Mouse (Mus musculus): ENCODE measurements around the gene Apc2. TPM values are rescaled to one million over a fixed set of nuclear protein-coding genes. Genes with fewer than 3 reads are reported as not detected.
"Not testable (repeated sequence)": the region's sequence is repeated elsewhere in the genome, so short reads cannot be mapped to it uniquely, and the experiment has no call there.

The Apc2 gene
- total RNA-seq, 2 experiments from 2014 or later: 131 to 139 TPM

DNA sequence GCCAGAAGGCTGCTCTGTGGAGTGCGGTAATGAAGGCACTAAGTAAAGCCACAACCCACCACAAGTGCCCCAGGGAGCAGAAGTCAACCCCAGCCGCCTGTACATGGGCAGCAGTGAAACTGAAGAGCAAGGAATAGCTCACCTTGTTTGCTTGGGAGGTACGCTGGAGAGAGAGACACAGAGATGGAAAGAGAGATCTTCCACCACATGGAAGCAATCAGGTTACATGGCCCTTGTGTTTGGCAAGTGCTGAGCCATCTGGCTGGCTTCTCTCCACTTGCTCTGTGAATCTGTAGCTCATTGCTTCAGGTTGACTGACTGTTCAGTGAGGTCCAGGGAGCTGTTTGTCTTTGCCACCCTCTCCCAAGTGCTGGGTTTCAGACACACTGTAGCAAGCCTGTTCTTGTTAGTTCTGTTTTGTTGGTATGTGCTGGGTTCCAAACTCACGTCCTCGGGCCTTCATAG is 36.8 kb downstream of the Apc2 start:
- intact Hi-C loops (cut with DNase I): no loop called here
- no peak for DNase-seq (ENCODE audit: low spot score in 2 of 2)

DNA sequence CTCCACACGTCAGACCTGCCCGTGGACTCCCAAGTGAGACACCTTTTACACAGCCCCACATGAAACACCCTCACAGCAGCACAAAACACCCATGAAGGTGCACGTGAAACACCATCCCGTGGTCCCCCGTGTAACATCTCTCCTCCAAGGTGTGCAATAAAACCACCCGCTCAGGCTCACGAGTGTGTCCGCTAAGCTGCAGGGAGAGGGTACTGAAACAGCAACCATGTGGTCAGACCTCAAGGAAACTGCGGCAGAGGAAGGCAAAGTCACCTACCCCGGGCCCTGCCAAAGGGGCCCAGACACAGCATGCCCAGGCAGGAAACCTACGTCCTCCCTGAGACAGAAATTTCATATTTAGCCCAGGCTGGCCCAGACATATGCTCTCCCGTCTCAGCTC is 40.5 kb downstream of the Apc2 start:
- no peak for DNase-seq (ENCODE audit: low spot score in 2 of 2)
- intact Hi-C loops (cut with DNase I): no loop called here

- intact Hi-C loops (cut with DNase I): loop anchor here (2.0 kb wide), 1 partner anchor 35 kb away; no protein-coding TSS in a partner anchor
- DNase-seq (ENCODE audit: low spot score in 2 of 2): peak; percentile 84 to 87
Measured at GRCm38 (mm10) chr10:80339941-80340750, 44.4 kb downstream of the Apc2 start.

DNA sequence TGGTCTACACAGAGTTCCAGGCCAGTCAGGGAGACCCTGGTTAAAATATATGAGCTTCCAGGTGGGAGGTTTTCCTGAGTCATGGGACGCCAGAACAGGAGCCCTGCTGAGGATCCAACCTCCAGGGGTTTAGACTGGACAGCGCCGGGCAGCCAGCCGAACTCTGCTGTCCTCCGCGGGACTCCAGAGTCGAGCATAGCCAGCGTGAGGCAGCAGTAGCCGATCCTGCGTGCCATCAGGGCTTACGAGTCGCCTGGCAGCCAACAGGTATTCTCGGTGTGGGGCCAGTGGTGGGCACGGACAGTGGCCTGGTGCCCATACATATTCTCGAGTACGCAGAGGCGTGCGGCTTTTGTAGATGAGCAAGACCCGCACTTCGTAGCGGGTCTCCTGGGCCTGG is 45.2 kb downstream of the Apc2 start:
- intact Hi-C loops (cut with DNase I): loop anchor here (2.0 kb wide), 1 partner anchor 34 kb away; no protein-coding TSS in a partner anchor
- DNase-seq (ENCODE audit: low spot score in 2 of 2): no peak

GRCm38 (mm10) chr10:80341491-80342304 is 45.9 kb downstream of the Apc2 start:
- intact Hi-C loops (cut with DNase I): loop anchor here (2.0 kb wide), 1 partner anchor 33 kb away; no protein-coding TSS in a partner anchor
- no peak for DNase-seq (ENCODE audit: low spot score in 2 of 2)

DNA sequence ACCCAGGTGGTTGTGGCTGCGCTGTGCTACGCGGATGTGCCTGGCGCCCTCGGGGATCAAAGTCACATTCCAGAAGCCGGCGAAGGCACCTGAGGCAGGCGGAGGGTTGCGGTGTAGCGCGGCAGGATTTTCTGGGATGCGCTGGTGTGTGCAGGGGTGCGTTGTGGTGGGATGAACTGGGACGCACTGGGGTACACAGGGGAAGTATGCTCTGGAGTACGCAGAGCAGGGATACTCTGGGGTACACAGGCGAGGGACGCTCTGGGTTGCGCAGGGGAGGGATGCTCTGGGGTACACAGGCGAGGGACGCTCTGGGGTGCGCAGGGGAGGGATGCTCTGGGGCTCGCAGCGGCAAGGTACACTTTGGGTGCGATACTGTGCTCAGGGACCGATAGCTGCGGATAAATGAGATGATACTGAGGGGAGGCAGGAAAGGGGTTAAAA is 46.5 kb downstream of the Apc2 start:
- intact Hi-C loops (cut with DNase I): no loop called here
- DNase-seq (ENCODE audit: low spot score in 2 of 2): no peak

- intact Hi-C loops (cut with DNase I): no loop called here
- peak in 1 of 2 experiments; percentile 65 for DNase-seq (ENCODE audit: low spot score in 2 of 2)
Measured at GRCm38 (mm10) chr10:80342749-80343424, 47.1 kb downstream of the Apc2 start.

DNA sequence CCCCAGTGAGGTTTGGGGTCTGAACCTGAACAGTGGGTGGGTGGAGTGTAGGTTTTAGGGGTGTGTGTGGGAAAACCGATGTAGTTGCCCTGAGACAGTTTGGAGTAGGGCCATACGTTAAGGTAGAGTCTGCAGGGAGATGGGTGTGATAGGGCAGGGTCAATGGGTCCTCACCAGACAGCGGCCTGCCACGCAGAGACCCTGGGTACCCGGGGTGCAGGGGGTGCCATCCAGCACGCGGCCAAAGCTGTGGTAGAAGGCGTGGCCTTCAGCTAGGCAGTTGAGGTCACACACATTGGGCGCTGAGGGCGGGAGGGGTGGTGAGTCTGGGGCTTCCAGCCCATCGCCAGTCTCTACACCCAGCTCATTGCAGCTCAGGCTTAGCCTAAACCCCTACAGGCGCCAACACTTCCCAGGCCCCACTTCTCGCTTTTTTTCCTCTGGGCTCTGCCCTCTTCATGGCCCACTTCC is 47.7 kb downstream of the Apc2 start:
- intact Hi-C loops (cut with DNase I): no loop called here
- no peak for DNase-seq (ENCODE audit: low spot score in 2 of 2)

- intact Hi-C loops (cut with DNase I): no loop called here
- DNase-seq (ENCODE audit: low spot score in 2 of 2): no peak
Measured at GRCm38 (mm10) chr10:80344131-80344661, 48.4 kb downstream of the Apc2 start.

GRCm38 (mm10) chr10:80345122-80345521 is 49.3 kb downstream of the Apc2 start:
- DNase-seq (ENCODE audit: low spot score in 2 of 2): no peak
- intact Hi-C loops (cut with DNase I): no loop called here

DNA sequence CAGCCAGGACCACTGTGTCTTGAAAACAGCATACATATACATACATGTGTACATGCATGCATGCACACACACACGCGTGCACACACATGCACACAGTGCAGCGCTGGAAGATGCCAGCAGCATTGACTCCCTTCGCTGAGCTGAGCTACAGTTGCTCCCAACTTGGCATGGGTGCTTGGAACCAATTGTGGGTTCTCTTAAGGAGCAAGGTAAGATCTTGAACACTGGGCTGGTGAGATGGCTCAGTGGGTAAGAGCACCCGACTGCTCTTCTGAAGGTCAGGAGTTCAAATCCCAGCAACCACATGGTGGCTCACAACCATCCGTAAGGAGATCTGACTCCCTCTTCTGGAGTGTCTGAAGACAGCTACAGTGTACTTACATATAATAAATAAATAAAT is 50.2 kb downstream of the Apc2 start:
- DNase-seq (ENCODE audit: low spot score in 2 of 2); intact Hi-C loops (cut with DNase I): not testable (repeated sequence)

DNA sequence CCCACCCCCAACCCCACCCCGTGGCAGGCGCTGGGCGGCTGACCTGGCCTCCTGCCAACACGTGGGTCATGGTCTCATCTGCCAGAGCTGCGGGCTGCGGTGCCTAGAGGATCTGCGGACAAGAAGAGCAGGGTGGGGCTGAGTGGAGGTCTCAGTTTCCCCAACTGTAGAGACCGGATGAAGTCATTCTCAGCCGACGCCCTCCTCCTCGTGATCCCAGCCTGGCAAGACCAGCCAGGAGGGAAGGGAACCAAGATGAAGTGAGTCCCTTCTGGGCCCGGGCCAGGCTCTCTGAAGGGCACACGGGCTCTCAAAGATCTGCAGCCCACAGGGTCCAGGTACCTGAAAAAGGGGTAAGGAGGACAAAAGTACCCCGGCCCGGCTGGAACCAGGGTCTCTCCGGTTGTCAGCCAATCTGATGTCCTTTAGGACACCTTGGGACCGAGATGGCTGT is 51.8 kb downstream of the Apc2 start:
- intact Hi-C loops (cut with DNase I): no loop called here

DNA sequence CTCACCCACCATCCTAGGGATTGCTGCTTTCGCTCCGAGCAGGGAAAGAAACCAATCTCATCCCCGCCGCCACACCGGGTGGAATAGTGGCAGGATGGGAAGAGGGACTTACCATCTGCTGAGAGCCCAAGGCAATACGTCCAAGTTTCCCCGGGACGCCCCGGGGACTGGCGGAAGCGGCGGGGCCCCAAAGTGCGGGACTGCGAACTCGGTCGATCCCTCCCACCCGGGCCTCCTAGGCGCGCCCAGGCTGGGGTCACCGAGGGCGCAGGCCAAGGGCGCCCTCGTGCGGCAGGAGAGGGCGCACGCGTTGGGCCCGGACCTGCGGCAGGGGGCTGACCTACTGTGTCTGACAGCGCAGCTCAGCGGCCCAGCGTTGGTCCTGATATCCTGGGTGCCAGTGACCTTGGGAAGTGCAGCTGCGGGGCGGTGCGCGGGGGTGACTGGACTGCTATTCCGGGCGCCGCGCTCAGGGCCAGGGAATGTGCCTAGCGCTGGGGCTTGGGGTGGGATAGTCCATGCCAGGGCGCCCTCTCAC is 52.5 kb downstream of the Apc2 start, which contains the start of gene Adamtsl5:
Adamtsl5 (minus strand) TSS at position 169 of the 538 bp plus-strand sequence.
- no peak for DNase-seq (ENCODE audit: low spot score in 2 of 2)
- intact Hi-C loops (cut with DNase I): no loop called here

More for the DNA sequence above, 51.8 kb downstream of the Apc2 start:
- no peak for DNase-seq (ENCODE audit: low spot score in 2 of 2)

DNA sequence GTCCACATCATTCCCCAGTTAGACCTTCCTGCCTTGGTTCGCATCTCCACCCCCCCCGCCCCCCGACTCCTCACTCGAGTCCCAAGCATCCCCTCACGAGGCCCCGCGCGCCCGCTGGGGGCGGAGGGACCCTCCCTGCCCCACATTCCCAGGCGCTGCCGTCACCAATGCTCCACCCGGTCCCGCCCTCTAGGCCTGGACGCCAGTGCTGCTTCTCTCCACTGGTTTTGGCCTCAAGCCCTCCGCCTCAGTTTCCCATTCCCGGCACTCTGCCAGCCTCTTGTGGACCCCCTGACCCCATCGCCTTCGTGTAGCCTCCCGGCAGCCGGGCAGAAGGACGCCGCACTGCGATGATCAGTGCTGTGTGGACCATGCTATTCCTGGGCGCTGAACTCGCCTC is 53.2 kb downstream of the Apc2 start:
- no peak for DNase-seq (ENCODE audit: low spot score in 2 of 2)
- intact Hi-C loops (cut with DNase I): no loop called here

DNA sequence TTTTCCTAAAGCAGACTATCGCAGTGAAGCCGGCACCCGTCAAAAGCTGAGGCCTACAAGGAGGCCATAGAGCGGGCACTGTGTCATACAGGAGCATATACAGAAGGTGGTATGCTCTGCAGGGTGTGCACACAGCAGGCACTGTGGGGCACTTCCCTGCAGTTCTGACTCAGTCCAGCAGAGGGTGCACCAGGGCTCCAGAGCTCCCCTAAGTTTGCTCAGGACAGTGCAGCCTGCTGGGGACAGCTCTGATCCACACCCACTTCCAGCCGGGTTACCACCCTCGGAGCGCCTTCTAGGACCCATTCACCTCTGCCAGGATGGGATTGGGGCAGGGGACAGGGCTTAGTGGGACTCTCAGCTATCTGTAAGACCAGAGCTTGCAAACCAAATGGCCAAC is 54.5 kb downstream of the Apc2 start:
- peak; percentile 79 to 87 for DNase-seq (ENCODE audit: low spot score in 2 of 2)
- intact Hi-C loops (cut with DNase I): loop anchor here (10.0 kb wide), 1 partner anchor 145 kb away; the partner anchor contains the start of gene Onecut3

- intact Hi-C loops (cut with DNase I): loop anchor here (10.0 kb wide), 1 partner anchor 143 kb away; the partner anchor contains the start of gene Onecut3
- no peak for DNase-seq (ENCODE audit: low spot score in 2 of 2)
Measured at GRCm38 (mm10) chr10:80351896-80352295, 56.1 kb downstream of the Apc2 start.

DNA sequence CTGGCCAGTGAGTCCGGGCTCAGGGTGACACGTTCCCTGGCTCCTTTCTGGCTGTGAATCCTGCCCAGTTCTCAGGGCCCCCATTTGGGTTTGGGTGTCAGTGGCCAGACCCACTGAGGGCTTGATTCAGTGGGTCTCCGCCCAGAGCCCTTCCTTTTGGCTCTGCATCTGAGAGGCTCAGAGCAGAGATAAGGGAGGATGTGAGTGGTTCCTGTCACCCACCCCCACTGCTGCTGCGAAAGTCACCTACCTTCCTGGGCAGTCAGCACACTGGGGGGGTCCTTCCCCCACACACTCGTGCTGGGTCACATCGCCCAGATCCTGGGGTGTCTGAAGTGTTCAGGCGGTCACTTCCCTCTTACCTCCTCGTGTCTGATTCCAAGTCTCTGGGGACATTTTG is 57.0 kb downstream of the Apc2 start:
- no peak for DNase-seq (ENCODE audit: low spot score in 2 of 2)
- intact Hi-C loops (cut with DNase I): loop anchor here (10.0 kb wide), 1 partner anchor 142 kb away; the partner anchor contains the start of gene Onecut3

DNA sequence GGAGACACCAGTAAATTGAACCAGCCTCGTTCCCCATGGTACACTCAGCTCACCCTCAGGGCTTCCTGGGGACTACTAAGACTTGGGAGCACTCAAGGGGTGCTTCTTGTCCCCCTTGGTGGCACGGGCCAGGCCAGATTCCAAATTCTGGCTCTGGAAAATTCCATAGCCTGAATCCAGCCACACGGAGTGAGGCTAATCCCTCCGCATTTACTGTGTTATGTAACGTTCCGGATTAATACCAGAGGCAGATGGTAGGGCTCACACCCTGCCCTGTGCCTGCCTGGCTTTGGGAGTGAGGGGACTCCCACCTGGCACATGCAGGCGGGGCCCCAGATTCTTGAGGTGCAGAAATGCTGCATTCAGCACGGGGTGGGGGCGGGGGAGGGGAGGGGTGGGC is 59.7 kb downstream of the Apc2 start:
- no peak for DNase-seq (ENCODE audit: low spot score in 2 of 2)

More for the DNA sequence above, 59.7 kb downstream of the Apc2 start:
- intact Hi-C loops (cut with DNase I): loop anchor here (10.0 kb wide), 1 partner anchor 139 kb away; the partner anchor contains the start of gene Onecut3
